10 mouse cellular contexts compared by ENCODE assay signal in genomic region chr5:37337696-37338095, GRCm38 (mm10). TPM values are rescaled to one million over a fixed set of nuclear protein-coding genes. Genes with fewer than 3 reads are reported as not detected.
A peak's percentile ranks its signal among the peaks of the same experiment; 100 is the strongest.
DNase-seq lines count a peak whose midpoint lies in the region; ATAC-seq and TF ChIP-seq lines count a peak whose summit lies in the region.
"Had no signal": no experiment of that assay in that cellular context is flagged by ENCODE, and none has a peak within 500 bp of the region (broad histone marks: within the 10 kb centered on the region; RNA-seq: fewer than 3 reads in every experiment).

No protein-coding gene starts in this region.

- H3K4me3 ChIP-seq in layer of hippocampus, adult 2 months = peak overlapping the region; percentile 62
- no peak overlapping the region for H3K4me3 ChIP-seq in forebrain, embryonic 16.5 days (replicated peaks; ENCODE audit: low read length)
- H3K4me3 ChIP-seq in limb, embryonic 15.5 days = peak overlapping the region; percentile 71
- peak overlapping the region; percentile 52; the same call in 1 of the 2 replicates for H3K4me3 ChIP-seq in olfactory bulb, adult 2 months (ENCODE audit: insufficient read depth, low read depth, low read length)
- H3K4me3 ChIP-seq in left cerebral cortex, adult 2 months = no peak overlapping the region; the same call in 1 of the 2 replicates

- peak overlapping the region; percentile 81 for H3K27ac ChIP-seq in layer of hippocampus, adult 2 months
- no peak overlapping the region for H3K27ac ChIP-seq in forebrain, embryonic 16.5 days (ENCODE audit: low read length)
- peak overlapping the region; percentile 87 for H3K27ac ChIP-seq in limb, embryonic 15.5 days
- no peak overlapping the region for H3K27ac ChIP-seq in olfactory bulb, adult 2 months (ENCODE audit: insufficient read depth, low read depth, low read length)
- no peak overlapping the region; the same call in 1 of the 2 replicates for H3K27ac ChIP-seq in left cerebral cortex, adult 2 months

- no peak for DNase-seq in layer of hippocampus, adult 2 months (ENCODE audit: low spot score in 2 of 2)
- DNase-seq in layer of hippocampus, postnatal 14 days (ENCODE audit: low spot score in 2 of 2) = no peak
- no peak for DNase-seq in spleen, postnatal 36 days (ENCODE audit: low spot score in 2 of 2)
- DNase-seq in urinary bladder, adult 2 months (ENCODE audit: low spot score) = no peak
- DNase-seq in left cerebral cortex, adult 2 months (ENCODE audit: extremely low spot score in 1 of 2, low spot score in 2 of 2) = no peak
- DNase-seq: cerebellum, adult 8-10 months; thymus, adult 2 months had no signal

- TF ChIP-seq POLR2A in olfactory bulb, adult 2 months (IDR thresholded peaks at IDR 0.05; ENCODE audit: insufficient read depth, low read depth, low read length) = no peak

- peaks cover 22% of the 10 kb centered on the region for H3K4me1 ChIP-seq in forebrain, embryonic 16.5 days (replicated peaks; ENCODE audit: control insufficient read depth, insufficient read depth, low read length)
- H3K4me1 ChIP-seq in limb, embryonic 15.5 days = peaks cover 46% of the 10 kb centered on the region
- H3K4me1 ChIP-seq in olfactory bulb, adult 2 months (ENCODE audit: control insufficient read depth, insufficient read depth, low read length) = peaks cover 24% of the 10 kb centered on the region

- no peaks in the 10 kb centered on the region for H3K9me3 ChIP-seq in forebrain, embryonic 16.5 days (ENCODE audit: control insufficient read depth, low read length)
- H3K9me3 ChIP-seq in limb, embryonic 15.5 days = no peaks in the 10 kb centered on the region

- no peaks in the 10 kb centered on the region for H3K27me3 ChIP-seq in forebrain, embryonic 16.5 days (replicated peaks; ENCODE audit: control insufficient read depth, insufficient read depth, low read length)
- H3K27me3 ChIP-seq in limb, embryonic 15.5 days = no peaks in the 10 kb centered on the region

- intact Hi-C loops in left cerebral cortex, adult 2 months (cut with DNase I) = loop anchor here (5.0 kb wide), 1 partner anchor 95 kb away; the partner anchor contains the start of gene Crmp1

- ATAC-seq in forebrain, embryonic 16.5 days = no peak
- no peak for ATAC-seq in limb, embryonic 15.5 days (ENCODE audit: insufficient number of reproducible peaks, low FRiP score, low TSS enrichment, low read depth)

- TF ChIP-seq CTCF in layer of hippocampus, adult 2 months (conservative IDR thresholded peaks at IDR 0.05) = no peak
- no peak for TF ChIP-seq CTCF in olfactory bulb, adult 2 months (IDR thresholded peaks at IDR 0.05; ENCODE audit: insufficient read depth, low read depth, low read length)
- TF ChIP-seq CTCF in left cerebral cortex, adult 2 months (IDR thresholded peaks at IDR 0.05) = no peak

- peak overlapping the region; percentile 76; the same call in 1 of the 2 replicates for H3K4me2 ChIP-seq in forebrain, embryonic 16.5 days (ENCODE audit: low read length)
- peak overlapping the region; percentile 88 for H3K4me2 ChIP-seq in limb, embryonic 15.5 days

- no peak overlapping the region for H3K9ac ChIP-seq in forebrain, embryonic 16.5 days (replicated peaks; ENCODE audit: low read depth, low read length)
- 0 out of 2 replicates have a peak overlapping the region, but pooled peaks have one; percentile 76 for H3K9ac ChIP-seq in limb, embryonic 15.5 days

- no peaks in the 10 kb centered on the region for H3K36me3 ChIP-seq in forebrain, embryonic 16.5 days (ENCODE audit: control insufficient read depth, insufficient read depth)
- peaks cover 9% of the 10 kb centered on the region; the same call in 1 of the 2 replicates for H3K36me3 ChIP-seq in limb, embryonic 15.5 days

- 75% methylated on average over 3 of the region's 3 CpGs for WGBS in forebrain, embryonic 16.5 days
- WGBS in limb, embryonic 15.5 days = 54% methylated on average over 3 of the region's 3 CpGs
- WGBS in olfactory bulb, adult 2 months = 85% methylated on average over 3 of the region's 3 CpGs

RNA-seq across cellular contexts. Expression of gene Evc2, which starts 0.6 kb away (rescaled TPM):
- 10 to 100 TPM; 26.0 to 27.4 TPM for total RNA-seq in layer of hippocampus, adult 2 months (2021)
- 10 to 100 TPM; 13.6 to 15.0 TPM for total RNA-seq in layer of hippocampus, postnatal 14 days (2021)
- polyA plus RNA-seq in forebrain, embryonic 16.5 days (2015; fragmentation: Nextera tagmentation; extraction: Ambion mirVana) = 6.4 and 7.2 TPM in 2 replicates
- 21.1 and 22.2 TPM in 2 replicates for polyA plus RNA-seq in limb, embryonic 15.5 days (2015; fragmentation: Nextera tagmentation; extraction: Ambion mirVana)
- not detected in 2 replicates for polyA plus RNA-seq in olfactory bulb, adult 2 months (2012; ENCODE audit: insufficient read depth, insufficient read length, low replicate concordance, missing spikeins)
- polyA plus RNA-seq in urinary bladder, adult 2 months (2012; rRNA removed) = 23.0 and 23.7 TPM in 2 replicates
- 10 to 100 TPM; 15.3 to 17.0 TPM for total RNA-seq in left cerebral cortex, adult 2 months (2021)

RNA-seq across cellular contexts. Expression of gene Evc, which starts 1.0 kb away (rescaled TPM):
- 10 to 100 TPM; 16.4 to 16.8 TPM for total RNA-seq in layer of hippocampus, adult 2 months (2021)
- total RNA-seq in layer of hippocampus, postnatal 14 days (2021) = 1 to 10 TPM; 8.1 to 9.9 TPM
- polyA plus RNA-seq in forebrain, embryonic 16.5 days (2015; fragmentation: Nextera tagmentation; extraction: Ambion mirVana) = 6.2 and 7.0 TPM in 2 replicates
- 21.7 and 23.5 TPM in 2 replicates for polyA plus RNA-seq in limb, embryonic 15.5 days (2015; fragmentation: Nextera tagmentation; extraction: Ambion mirVana)
- not detected in 2 replicates for polyA plus RNA-seq in olfactory bulb, adult 2 months (2012; ENCODE audit: insufficient read depth, insufficient read length, low replicate concordance, missing spikeins)
- polyA plus RNA-seq in urinary bladder, adult 2 months (2012; rRNA removed) = 23.8 and 29.9 TPM in 2 replicates
- 10 to 100 TPM in 1 of 2 experiments, 1 to 10 TPM in 1; 8.2 to 11.1 TPM for total RNA-seq in left cerebral cortex, adult 2 months (2021)

Comparison
In these comparisons a context has a peak if more than half of its experiments do, and no peak if none do; other contexts are left out.
1. H3K27ac ChIP-seq: peak in layer of hippocampus, adult 2 months (single experiment) and limb, embryonic 15.5 days (single experiment); none in forebrain, embryonic 16.5 days (single experiment), olfactory bulb, adult 2 months (single experiment) and left cerebral cortex, adult 2 months (single experiment).
2. H3K4me3 ChIP-seq: peak in layer of hippocampus, adult 2 months (single experiment), limb, embryonic 15.5 days (single experiment) and olfactory bulb, adult 2 months (single experiment); none in forebrain, embryonic 16.5 days (single experiment) and left cerebral cortex, adult 2 months (single experiment).